Mouse (Mus musculus) neural tube, embryonic 11.5 days (tissue): ENCODE data around the gene Taar5. TPM values are rescaled to one million over a fixed set of nuclear protein-coding genes. Genes with fewer than 3 reads are reported as not detected.

Source experiments
- ATAC-seq: fragments of 200-750 bp; cut with Nextera tagmentation; 2 replicates; pipeline ENCODE4 v1.8.0; 2017; ENCODE audit warnings: moderate number of reproducible peaks, mild to moderate bottlenecking, moderate TSS enrichment, moderate library complexity; ENCODE audit not compliant: insufficient read depth, low FRiP score, low TSS enrichment
- DNase-seq: peaks from one replicate; pipeline ENCODE4 v3.0.0-alpha.2; 2015; ENCODE audit warnings: low spot score
- H3K27ac ChIP-seq: fragments of 300-500 bp; sonication (generic); 2 replicates; pipeline ENCODE4 v1.5.1; 2014; ENCODE audit warnings: low read depth, mild to moderate bottlenecking, low read length
- H3K27me3 ChIP-seq: fragments of 300-500 bp; sonication (generic); 2 replicates; pipeline ENCODE4 v1.6.1; 2014; ENCODE audit warnings: mild to moderate bottlenecking, low read length, mixed read lengths; ENCODE audit not compliant: control insufficient read depth, insufficient read depth
- H3K36me3 ChIP-seq: fragments of 300-500 bp; sonication (generic); 2 replicates; pipeline ENCODE4 v1.6.1; 2014; ENCODE audit warnings: mild to moderate bottlenecking, low read length, moderate library complexity, mixed read lengths; ENCODE audit not compliant: control insufficient read depth, insufficient read depth
- H3K4me1 ChIP-seq: fragments of 300-500 bp; sonication (generic); 2 replicates; pipeline ENCODE4 v1.6.1; 2014; ENCODE audit warnings: low read length, mixed read lengths; ENCODE audit not compliant: control insufficient read depth, insufficient read depth
- H3K4me2 ChIP-seq: fragments of 300-500 bp; sonication (generic); 2 replicates; pipeline ENCODE4 v1.6.1; 2014; ENCODE audit warnings: low read depth, mild to moderate bottlenecking, moderate library complexity
- H3K4me3 ChIP-seq: fragments of 300-500 bp; sonication (generic); 2 replicates; pipeline ENCODE4 v1.5.1; 2014; ENCODE audit warnings: low read depth, low read length
- H3K9ac ChIP-seq: fragments of 300-500 bp; sonication (generic); 2 replicates; pipeline ENCODE4 v1.6.1; 2014; ENCODE audit warnings: mild to moderate bottlenecking, low read length
- H3K9me3 ChIP-seq: fragments of 300-500 bp; sonication (generic); 2 replicates; pipeline ENCODE4 v1.6.1; 2016; ENCODE audit warnings: low read length; ENCODE audit not compliant: control insufficient read depth
- whole genome bisulfite sequencing: fragments of 180-500 bp; shearing (Covaris S2); extraction: QIAGEN DNeasy Blood & Tissue Kit; methylation state at CpG from one replicate; pipeline ENCODE4 v1.1.7; 2014; 5-methylcytosine and 5-hydroxymethylcytosine counted together
- polyA plus RNA-seq: library from polyadenylated mRNA; unstranded; fragments of >200 nt; fragmentation: Nextera tagmentation; extraction: Ambion mirVana; gene quantifications from 2 replicates; pipeline ENCODE4 v1.2.1, GENCODE M21; 2014

Taar5 gene
- polyA plus RNA-seq = not detected in 2 replicates

DNA sequence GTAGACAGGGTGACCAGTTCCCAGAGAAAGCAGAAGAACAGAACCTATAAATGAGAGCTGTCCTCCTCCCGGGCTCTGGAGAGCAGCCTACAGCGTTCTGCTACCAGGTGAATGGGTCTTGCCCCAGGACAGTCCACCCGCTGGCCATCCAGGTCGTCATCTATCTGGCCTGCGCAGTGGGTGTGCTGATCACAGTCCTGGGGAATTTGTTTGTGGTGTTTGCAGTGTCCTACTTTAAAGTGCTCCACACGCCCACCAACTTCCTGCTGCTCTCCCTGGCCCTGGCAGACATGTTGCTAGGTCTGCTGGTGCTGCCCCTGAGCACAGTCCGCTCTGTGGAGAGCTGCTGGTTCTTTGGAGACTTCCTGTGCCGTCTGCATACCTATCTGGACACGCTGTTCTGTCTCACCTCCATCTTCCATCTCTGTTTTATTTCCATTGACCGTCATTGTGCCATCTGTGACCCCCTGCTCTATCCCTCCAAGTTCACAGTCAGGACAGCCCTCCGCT, at the start of gene Taar5:
Gene Taar5, plus strand, starts transcription at position 51 of the 510 bp plus-strand sequence.
- H3K9ac ChIP-seq = no peak within 1 kb of the TSS
- H3K4me2 ChIP-seq = no peak within 1 kb of the TSS
- no peaks in the 10 kb centered on the region for H3K9me3 ChIP-seq
- DNase-seq = no peak
- no peak for ATAC-seq
- H3K27ac ChIP-seq = no peak within 1 kb of the TSS
- H3K27me3 ChIP-seq = no peaks in the 10 kb centered on the region
- WGBS = 91% methylated on average over 11 of the region's 11 CpGs
- H3K4me3 ChIP-seq = no peak within 1 kb of the TSS
- H3K4me1 ChIP-seq = no peaks in the 10 kb centered on the region
- H3K36me3 ChIP-seq = no peaks in the 10 kb centered on the region

- Histone ChIP-seq H3K9me3 (no peaks in the 10 kb centered on the region), H3K9ac (no peak overlapping the region), H3K4me3 (no peak overlapping the region), H3K4me2 (no peak overlapping the region), H3K4me1 (no peaks in the 10 kb centered on the region), H3K36me3 (no peaks in the 10 kb centered on the region), H3K27me3 (no peaks in the 10 kb centered on the region), H3K27ac (no peak overlapping the region)
- WGBS = 82% methylated on average over 3 of the region's 3 CpGs
- ATAC-seq (no peak), DNase-seq (no peak)
Measured at GRCm38 (mm10) chr10:23922468-23922867, 48.0 kb upstream of the Taar5 start.

DNA sequence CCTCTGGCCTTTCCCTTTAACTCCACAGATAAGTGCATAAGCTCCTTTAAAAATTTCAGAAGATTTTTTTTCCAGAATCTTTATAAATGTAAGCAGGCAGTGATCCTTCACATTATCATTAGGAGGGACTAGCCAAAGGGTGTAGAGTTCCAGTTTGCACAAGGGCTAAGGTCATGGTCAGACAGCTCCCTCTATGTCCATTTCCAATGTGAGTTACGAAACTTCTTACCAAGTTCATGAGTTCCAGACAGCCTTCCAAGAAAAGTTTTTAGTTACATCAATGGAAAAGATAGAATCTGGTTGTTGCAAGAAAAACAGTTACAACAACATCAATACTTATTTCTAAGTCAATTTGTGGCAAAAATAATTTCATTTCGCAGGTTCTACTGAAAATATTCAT, 46.6 kb upstream of the Taar5 start:
- H3K4me3 ChIP-seq = no peak overlapping the region
- no peak overlapping the region for H3K27ac ChIP-seq
- 84% methylated on average over 2 of the region's 2 CpGs for WGBS
- no peaks in the 10 kb centered on the region for H3K4me1 ChIP-seq
- no peaks in the 10 kb centered on the region for H3K9me3 ChIP-seq
- H3K36me3 ChIP-seq = no peaks in the 10 kb centered on the region
- no peaks in the 10 kb centered on the region for H3K27me3 ChIP-seq
- no peak for DNase-seq
- H3K4me2 ChIP-seq = no peak overlapping the region
- no peak overlapping the region for H3K9ac ChIP-seq
- no peak for ATAC-seq

- Histone ChIP-seq H3K4me3 (no peak overlapping the region), H3K36me3 (no peaks in the 10 kb centered on the region), H3K27me3 (no peaks in the 10 kb centered on the region), H3K4me1 (no peaks in the 10 kb centered on the region), H3K9me3 (no peaks in the 10 kb centered on the region), H3K4me2 (no peak overlapping the region), H3K27ac (no peak overlapping the region), H3K9ac (no peak overlapping the region)
- 42% methylated on average over 4 of the region's 4 CpGs for WGBS
- DNase-seq = no peak
- ATAC-seq = no peak
Measured at GRCm38 (mm10) chr10:23937613-23938012, 32.9 kb upstream of the Taar5 start.

GRCm38 (mm10) chr10:23938312-23938711, 32.2 kb upstream of the Taar5 start, which contains the start of gene Taar2:
Gene Taar2, plus strand, starts transcription at chr10:23938572.
- ATAC-seq = no peak
- WGBS = 43% methylated on average over 6 of the region's 6 CpGs
- Histone ChIP-seq H3K36me3 (no peaks in the 10 kb centered on the region), H3K27ac (no peak within 1 kb of the TSS), H3K27me3 (no peaks in the 10 kb centered on the region), H3K4me1 (no peaks in the 10 kb centered on the region), H3K9me3 (no peaks in the 10 kb centered on the region), H3K4me3 (no peak within 1 kb of the TSS), H3K9ac (no peak within 1 kb of the TSS), H3K4me2 (no peak within 1 kb of the TSS; the same call in 1 of the 2 replicates)
- no peak for DNase-seq

- ATAC-seq = no peak
- H3K9ac ChIP-seq = no peak overlapping the region
- H3K4me1 ChIP-seq = no peaks in the 10 kb centered on the region
- no peak for DNase-seq
- no peak overlapping the region for H3K4me2 ChIP-seq
- no peak overlapping the region for H3K4me3 ChIP-seq
- H3K27ac ChIP-seq = no peak overlapping the region
- WGBS = 72% methylated on average over 5 of the region's 5 CpGs
- H3K36me3 ChIP-seq = no peaks in the 10 kb centered on the region
- no peaks in the 10 kb centered on the region for H3K27me3 ChIP-seq
- H3K9me3 ChIP-seq = no peaks in the 10 kb centered on the region
Measured at GRCm38 (mm10) chr10:23942465-23942864, 28.0 kb upstream of the Taar5 start.

GRCm38 (mm10) chr10:23948026-23948425, 22.5 kb upstream of the Taar5 start:
- Histone ChIP-seq H3K9me3 (no peaks in the 10 kb centered on the region), H3K4me2 (no peak overlapping the region), H3K36me3 (no peaks in the 10 kb centered on the region), H3K4me3 (no peak overlapping the region), H3K9ac (no peak overlapping the region), H3K4me1 (no peaks in the 10 kb centered on the region), H3K27me3 (no peaks in the 10 kb centered on the region), H3K27ac (no peak overlapping the region)
- WGBS = 81% methylated on average over 7 of the region's 7 CpGs
- ATAC-seq = no peak
- no peak for DNase-seq

- no peaks in the 10 kb centered on the region for H3K36me3 ChIP-seq
- no peaks in the 10 kb centered on the region for H3K27me3 ChIP-seq
- WGBS = 89% methylated on average over 16 of the region's 16 CpGs
- ATAC-seq (no peak), DNase-seq (no peak)
- no peak within 1 kb of the TSS for H3K9ac ChIP-seq
- H3K27ac ChIP-seq = no peak within 1 kb of the TSS
- H3K4me1 ChIP-seq = no peaks in the 10 kb centered on the region
- H3K9me3 ChIP-seq = no peaks in the 10 kb centered on the region
- H3K4me3 ChIP-seq = no peak within 1 kb of the TSS
- H3K4me2 ChIP-seq = no peak within 1 kb of the TSS
Measured at GRCm38 (mm10) chr10:23949508-23950005, 20.9 kb upstream of the Taar5 start, which contains the start of gene Taar3. Gene Taar3, plus strand, starts transcription at chr10:23949558.

- no peak for DNase-seq
- no peaks in the 10 kb centered on the region for H3K27me3 ChIP-seq
Measured at GRCm38 (mm10) chr10:23951714-23952113, 18.8 kb upstream of the Taar5 start.

More at GRCm38 (mm10) chr10:23951714-23952113, 18.8 kb upstream of the Taar5 start:
- Histone ChIP-seq H3K9ac (no peak overlapping the region), H3K36me3 (no peaks in the 10 kb centered on the region), H3K27ac (no peak overlapping the region), H3K4me2 (no peak overlapping the region), H3K4me1 (no peaks in the 10 kb centered on the region), H3K9me3 (no peaks in the 10 kb centered on the region), H3K4me3 (no peak overlapping the region)
- WGBS = 85% methylated on average over 6 of the region's 6 CpGs
- no peak for ATAC-seq
